Mouse (Mus musculus) heart, embryonic 12.5 days (tissue): ENCODE results near the gene Elmsan1. TPM values are rescaled to one million over a fixed set of nuclear protein-coding genes. Genes with fewer than 3 reads are reported as not detected.

Experiments used
- ATAC-seq: fragments of 200-750 bp; cut with Nextera tagmentation; 2 replicates; pipeline ENCODE4 v1.8.0; 2017; ENCODE audit warnings: moderate TSS enrichment, moderate library complexity; ENCODE audit not compliant: insufficient number of reproducible peaks, low FRiP score
- H3K27ac ChIP-seq: fragments of 300-500 bp; sonication (generic); 2 replicates; pipeline ENCODE4 v1.5.1; 2016; ENCODE audit warnings: mild to moderate bottlenecking, moderate library complexity; ENCODE audit not compliant: poor library complexity, severe bottlenecking
- H3K27me3 ChIP-seq: fragments of 300-500 bp; sonication (generic); replicated peaks from 2 replicates; pipeline ENCODE4 v1.6.1; 2016; ENCODE audit warnings: mild to moderate bottlenecking, moderate library complexity
- H3K36me3 ChIP-seq: fragments of 300-500 bp; sonication (generic); 2 replicates; pipeline ENCODE4 v1.6.1; 2016; ENCODE audit warnings: mild to moderate bottlenecking, moderate library complexity
- H3K4me1 ChIP-seq: fragments of 300-500 bp; sonication (generic); replicated peaks from 2 replicates; pipeline ENCODE4 v1.6.1; 2016; ENCODE audit warnings: mild to moderate bottlenecking
- H3K4me2 ChIP-seq: fragments of 300-500 bp; sonication (generic); 2 replicates; pipeline ENCODE4 v1.6.1; 2016; ENCODE audit warnings: mild to moderate bottlenecking, moderate library complexity
- H3K4me3 ChIP-seq: fragments of 300-500 bp; sonication (generic); 2 replicates; pipeline ENCODE4 v1.5.1; 2016; ENCODE audit warnings: mild to moderate bottlenecking
- H3K9ac ChIP-seq: fragments of 300-500 bp; sonication (generic); 2 replicates; pipeline ENCODE4 v1.6.1; 2016; ENCODE audit warnings: mild to moderate bottlenecking, moderate library complexity
- H3K9me3 ChIP-seq: fragments of 300-500 bp; sonication (generic); replicated peaks from 2 replicates; pipeline ENCODE4 v1.6.1; 2016; ENCODE audit warnings: mild to moderate bottlenecking, moderate library complexity
- whole genome bisulfite sequencing: fragments of 180-500 bp; shearing (Covaris S2); methylation state at CpG from one replicate; pipeline ENCODE4 v1.1.7; 2016; 5-methylcytosine and 5-hydroxymethylcytosine counted together
- polyA plus RNA-seq: library from polyadenylated mRNA; unstranded; fragments of >200 nt; fragmentation: Nextera tagmentation; extraction: Ambion mirVana; gene quantifications from 2 replicates; pipeline ENCODE4 v1.2.1, GENCODE M21; 2016

The Elmsan1 gene
- polyA plus RNA-seq, 1 experiment from 2014 or later = 8.7 TPM

DNA sequence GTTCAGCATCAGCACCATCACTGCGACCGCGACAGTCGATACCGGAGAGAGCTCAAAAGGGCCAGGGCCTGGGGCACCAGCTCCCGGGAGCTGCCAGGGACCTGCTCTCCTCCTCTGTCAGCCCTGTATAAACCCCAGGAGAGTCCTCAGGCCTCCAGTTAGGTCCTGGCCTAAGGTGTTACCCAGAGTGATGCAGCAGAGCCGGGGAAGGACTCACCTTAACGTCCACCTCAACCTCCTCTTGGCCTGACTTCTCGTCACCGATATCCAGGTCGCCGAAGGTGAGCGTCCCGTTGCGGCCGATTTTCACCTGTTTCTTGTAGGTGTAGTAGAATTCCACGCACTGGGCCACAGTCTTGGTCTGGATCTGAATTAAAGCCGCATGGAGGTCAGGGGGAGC is 62.5 kb downstream of the Elmsan1 start:
- Histone ChIP-seq H3K4me2 (no peak overlapping the region), H3K9me3 (no peaks in the 10 kb centered on the region), H3K27ac (no peak overlapping the region), H3K9ac (no peak overlapping the region), H3K36me3 (peaks cover 84% of the 10 kb centered on the region), H3K27me3 (no peaks in the 10 kb centered on the region), H3K4me3 (no peak overlapping the region), H3K4me1 (peaks cover 47% of the 10 kb centered on the region)
- ATAC-seq = no peak
- WGBS = 93% methylated on average over 18 of the region's 18 CpGs

DNA sequence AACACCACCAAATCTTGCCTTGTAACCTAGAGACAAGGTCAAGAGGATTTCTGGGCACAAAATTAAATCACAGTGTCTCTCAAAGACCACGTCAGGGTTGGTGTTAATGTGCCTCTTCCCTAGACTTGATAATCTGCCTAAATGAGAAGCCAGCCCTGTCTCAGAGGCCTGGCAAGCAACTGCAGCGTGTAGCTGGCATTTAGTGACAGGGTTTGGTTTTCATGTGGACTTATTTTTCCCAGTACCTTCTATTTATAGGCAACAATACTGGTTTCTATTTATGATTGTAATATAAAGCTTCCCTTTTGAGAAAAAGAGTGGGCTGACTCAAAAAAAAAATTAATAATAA is 63.2 kb downstream of the Elmsan1 start:
- Histone ChIP-seq H3K4me2 (no peak overlapping the region), H3K4me1 (peaks cover 48% of the 10 kb centered on the region), H3K27me3 (no peaks in the 10 kb centered on the region), H3K36me3 (peaks cover 82% of the 10 kb centered on the region), H3K9me3 (no peaks in the 10 kb centered on the region), H3K4me3 (no peak overlapping the region), H3K9ac (no peak overlapping the region), H3K27ac (no peak overlapping the region)
- WGBS = 73% methylated on average over 2 of the region's 2 CpGs
- ATAC-seq = no peak

DNA sequence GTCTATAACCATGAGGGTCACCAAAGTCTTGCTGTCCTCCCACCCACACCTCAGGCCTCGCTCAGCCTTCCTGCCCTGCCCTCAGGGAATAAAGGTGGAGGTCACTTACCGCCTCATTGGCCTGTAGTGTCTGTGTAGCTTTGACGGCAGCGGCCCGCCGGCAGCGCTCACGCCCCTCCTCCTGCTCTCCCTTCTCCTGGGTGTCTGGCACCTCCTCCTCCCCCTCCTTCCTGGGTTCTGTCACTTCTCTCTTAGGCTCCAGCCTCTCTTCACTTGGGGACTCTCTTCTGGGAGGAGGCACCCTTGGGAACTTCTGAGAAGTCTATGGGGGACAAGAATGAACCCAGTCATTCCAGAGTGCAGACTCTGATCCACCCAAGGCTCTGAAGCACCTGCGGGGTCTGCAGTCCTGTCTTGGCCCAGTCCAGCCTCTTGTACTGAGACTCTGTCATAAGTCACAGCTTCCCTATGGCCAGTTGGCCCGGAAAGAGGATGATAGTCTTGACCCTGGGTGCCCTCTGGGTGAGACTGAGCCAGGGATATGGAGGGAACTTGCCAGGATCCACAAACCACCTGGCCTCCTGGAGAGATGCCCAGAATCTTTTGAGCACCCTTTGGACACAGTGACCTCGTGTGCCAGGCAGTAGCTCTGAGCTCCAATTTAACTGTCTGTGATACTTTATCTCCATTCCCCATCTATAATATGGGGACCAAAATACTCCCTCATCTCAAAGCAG is 63.7 kb downstream of the Elmsan1 start:
- H3K27me3 ChIP-seq = no peaks in the 10 kb centered on the region
- H3K9ac ChIP-seq = no peak overlapping the region; the same call in 1 of the 2 replicates
- no peak overlapping the region for H3K4me2 ChIP-seq
- peaks cover 79% of the 10 kb centered on the region for H3K36me3 ChIP-seq
- H3K9me3 ChIP-seq = no peaks in the 10 kb centered on the region
- no peak overlapping the region for H3K4me3 ChIP-seq
- peak overlapping the region; percentile 49; the same call in 1 of the 2 replicates for H3K27ac ChIP-seq
- H3K4me1 ChIP-seq = peaks cover 53% of the 10 kb centered on the region
- WGBS = 47% methylated on average over 11 of the region's 11 CpGs
- no peak for ATAC-seq

- Histone ChIP-seq H3K36me3 (peaks cover 65% of the 10 kb centered on the region), H3K4me1 (peaks cover 61% of the 10 kb centered on the region), H3K4me2 (no peak overlapping the region), H3K27ac (no peak overlapping the region), H3K9ac (no peak overlapping the region), H3K27me3 (no peaks in the 10 kb centered on the region), H3K9me3 (no peaks in the 10 kb centered on the region), H3K4me3 (no peak overlapping the region)
- WGBS = 76% methylated on average over 6 of the region's 6 CpGs
- ATAC-seq = no peak
Observed at GRCm38 (mm10) chr12:84153414-84153813, 65.3 kb downstream of the Elmsan1 start.

DNA sequence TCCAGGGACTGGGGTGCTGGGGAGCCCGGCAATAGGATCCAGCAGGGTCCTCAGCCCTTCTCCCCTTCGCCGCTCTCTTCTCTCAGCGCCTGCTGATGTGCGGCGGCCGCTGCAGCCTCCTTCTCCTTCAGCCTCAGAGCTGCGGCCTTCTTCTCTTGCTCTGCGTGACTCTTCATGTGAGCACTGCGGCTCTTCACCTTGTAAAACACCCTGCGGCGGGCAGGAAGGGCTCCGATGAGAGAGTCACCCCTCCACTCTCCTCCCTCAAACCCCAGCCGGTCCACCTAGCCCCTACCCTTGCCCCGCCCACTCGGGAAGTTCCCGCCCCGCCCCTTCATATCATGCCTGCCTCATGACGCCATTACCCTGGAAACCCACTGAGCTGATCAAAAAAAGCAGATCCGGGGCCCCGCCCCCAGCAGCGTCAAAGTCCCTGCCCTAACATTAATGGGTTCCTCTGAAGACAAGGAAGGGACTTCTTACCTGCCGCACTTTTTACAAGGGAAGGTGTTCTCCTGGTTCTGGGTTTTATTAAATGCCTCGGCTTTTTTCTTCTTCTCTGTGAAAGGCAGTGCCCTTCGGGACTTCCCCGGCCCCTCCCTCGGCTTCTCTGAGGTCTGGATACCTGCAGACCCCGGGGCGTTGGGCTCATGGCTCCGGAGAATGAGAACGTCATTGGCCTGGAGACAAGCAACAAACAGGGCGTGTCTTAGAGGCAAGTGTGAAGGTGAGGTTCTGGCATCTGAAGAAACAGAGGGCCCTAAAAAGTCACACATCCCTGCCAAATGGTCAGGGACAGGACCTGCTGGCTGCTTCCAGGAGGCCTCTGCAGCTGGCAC is 66.1 kb downstream of the Elmsan1 start:
- no peak overlapping the region for H3K4me3 ChIP-seq
- 63% methylated on average over 32 of the region's 32 CpGs for WGBS
- H3K9me3 ChIP-seq = no peaks in the 10 kb centered on the region
- peak; percentile 52 for ATAC-seq
- H3K9ac ChIP-seq = no peak overlapping the region
- peaks cover 56% of the 10 kb centered on the region for H3K36me3 ChIP-seq
- H3K4me1 ChIP-seq = peaks cover 56% of the 10 kb centered on the region
- H3K27me3 ChIP-seq = no peaks in the 10 kb centered on the region
- peak overlapping the region; percentile 32 for H3K4me2 ChIP-seq
- H3K27ac ChIP-seq = no peak overlapping the region; the same call in 1 of the 2 replicates

DNA sequence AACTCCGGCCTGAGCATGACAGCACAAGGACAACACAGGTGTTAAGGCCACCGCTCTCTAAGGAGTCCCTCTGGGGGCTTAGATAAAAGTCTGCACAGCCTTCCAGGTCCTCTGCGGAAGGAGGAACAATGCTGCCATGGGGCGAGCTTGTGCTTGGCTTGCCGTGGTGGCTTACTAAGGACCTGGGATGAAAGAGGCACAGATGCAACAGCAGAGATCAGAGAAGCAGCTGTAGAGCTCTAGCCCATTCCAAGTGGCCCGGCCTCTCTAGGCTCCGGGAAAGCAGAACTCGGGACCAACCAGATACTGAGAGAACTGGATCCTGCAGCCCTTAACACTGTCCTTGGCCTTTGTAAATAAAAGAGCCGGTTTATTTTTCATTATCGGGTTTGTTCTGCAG is 66.8 kb downstream of the Elmsan1 start:
- no peak overlapping the region for H3K4me3 ChIP-seq
- H3K4me2 ChIP-seq = peak overlapping the region; percentile 32; the same call in 1 of the 2 replicates
- H3K27ac ChIP-seq = peak overlapping the region; percentile 68
- H3K36me3 ChIP-seq = peaks cover 54% of the 10 kb centered on the region
- H3K9me3 ChIP-seq = no peaks in the 10 kb centered on the region
- H3K9ac ChIP-seq = no peak overlapping the region; the same call in 1 of the 2 replicates
- 71% methylated on average over 10 of the region's 10 CpGs for WGBS
- no peak for ATAC-seq
- H3K27me3 ChIP-seq = no peaks in the 10 kb centered on the region
- peaks cover 56% of the 10 kb centered on the region for H3K4me1 ChIP-seq

DNA sequence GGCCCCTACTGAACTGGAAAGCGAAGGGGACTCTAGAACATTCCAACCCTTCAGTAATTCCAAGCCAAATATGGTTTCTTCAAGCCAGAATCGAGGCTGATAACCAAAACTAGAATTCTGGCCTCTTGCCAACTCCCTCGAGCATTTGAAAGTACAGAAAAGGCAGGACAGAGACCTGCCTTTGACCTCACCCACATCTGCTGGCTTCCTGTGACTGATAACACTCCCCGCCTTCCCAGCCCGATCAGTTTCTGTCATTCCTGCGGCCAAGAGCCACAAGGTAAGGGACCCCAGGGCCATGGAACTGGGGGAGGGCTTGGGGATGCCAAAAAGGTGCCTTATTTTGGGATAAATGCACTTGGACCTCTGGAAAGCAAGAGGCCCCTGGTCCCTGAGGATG is 67.7 kb downstream of the Elmsan1 start:
- Histone ChIP-seq H3K4me2 (peak overlapping the region; percentile 32), H3K27ac (peak overlapping the region; percentile 68), H3K27me3 (no peaks in the 10 kb centered on the region), H3K9ac (no peak overlapping the region), H3K4me3 (no peak overlapping the region), H3K9me3 (no peaks in the 10 kb centered on the region), H3K4me1 (peaks cover 56% of the 10 kb centered on the region), H3K36me3 (peaks cover 49% of the 10 kb centered on the region)
- ATAC-seq = peak; percentile 64; the same call in 1 of the 2 replicates
- WGBS = 8% methylated on average over 6 of the region's 6 CpGs

GRCm38 (mm10) chr12:84149971-84150370 is 68.7 kb downstream of the Elmsan1 start:
- peak overlapping the region; percentile 68 for H3K27ac ChIP-seq
- 95% methylated on average over 15 of the region's 15 CpGs for WGBS

DNA sequence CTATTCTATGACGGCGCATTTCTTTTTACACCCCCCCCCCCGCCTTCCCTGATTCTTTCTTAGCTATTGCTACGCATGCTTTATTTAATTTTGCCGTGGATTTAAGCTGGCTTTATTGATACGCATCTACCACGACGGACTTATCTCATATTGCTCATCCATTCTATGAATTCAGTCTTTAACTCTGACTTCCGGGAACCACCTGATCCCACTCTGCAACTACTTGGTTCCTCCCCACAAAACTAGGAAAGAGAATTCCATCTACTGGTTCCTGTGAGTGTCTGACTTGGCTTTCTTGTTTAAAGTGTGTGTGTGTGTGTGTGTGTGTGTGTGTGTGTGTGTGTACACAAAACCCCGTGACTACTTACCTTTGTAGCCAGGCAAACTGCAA is 70.1 kb downstream of the Elmsan1 start:
- Histone ChIP-seq H3K36me3 (peaks cover 33% of the 10 kb centered on the region), H3K9me3 (no peaks in the 10 kb centered on the region), H3K4me3 (peak overlapping the region; percentile 58), H3K27ac (no peak overlapping the region), H3K27me3 (no peaks in the 10 kb centered on the region), H3K4me1 (peaks cover 44% of the 10 kb centered on the region), H3K9ac (peak overlapping the region; percentile 69), H3K4me2 (peak overlapping the region; percentile 89)
- 20% methylated on average over 10 of the region's 10 CpGs for WGBS
- ATAC-seq = no peak

More at GRCm38 (mm10) chr12:84149971-84150370, 68.7 kb downstream of the Elmsan1 start:
- ATAC-seq = no peak
- no peak overlapping the region; the same call in 1 of the 2 replicates for H3K9ac ChIP-seq
- H3K36me3 ChIP-seq = peaks cover 41% of the 10 kb centered on the region
- H3K27me3 ChIP-seq = no peaks in the 10 kb centered on the region
- H3K9me3 ChIP-seq = no peaks in the 10 kb centered on the region
- H3K4me3 ChIP-seq = no peak overlapping the region
- H3K4me2 ChIP-seq = no peak overlapping the region
- H3K4me1 ChIP-seq = peaks cover 50% of the 10 kb centered on the region

DNA sequence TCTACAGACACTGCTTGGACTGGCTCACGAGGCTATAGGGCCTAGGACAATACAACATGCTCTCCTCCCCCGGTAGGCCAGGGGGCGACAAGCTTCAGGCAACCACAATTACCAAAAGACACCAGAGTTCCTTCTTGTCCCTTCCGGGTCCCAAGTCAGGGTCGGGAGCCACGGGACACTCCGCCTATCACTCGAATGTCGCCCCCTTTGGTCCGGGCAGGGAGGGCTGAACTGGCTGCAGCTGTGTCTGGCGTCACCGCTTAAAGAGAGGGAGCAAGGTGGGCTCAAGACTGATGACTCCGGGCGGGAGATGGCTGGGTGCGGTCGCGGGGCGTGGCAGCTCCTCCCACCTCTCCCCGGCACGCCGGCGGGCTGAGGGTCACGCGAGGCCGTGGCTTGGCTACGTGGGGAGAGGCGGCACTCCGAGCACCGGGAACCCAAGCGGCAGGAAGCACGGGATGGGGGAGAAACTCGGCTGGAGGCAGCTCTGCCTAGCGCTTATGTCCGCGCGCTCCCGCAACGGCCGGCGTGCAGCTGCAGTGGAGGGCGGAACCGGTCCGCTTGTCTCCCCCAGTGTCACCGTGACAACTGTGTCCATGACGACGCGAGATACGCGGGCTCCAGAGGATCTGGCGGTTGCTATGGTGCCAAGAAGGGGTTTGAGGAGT is 70.6 kb downstream of the Elmsan1 start, which contains the start of gene Pnma1:
Pnma1 (minus strand) TSS at position 536 of the 668 bp plus-strand sequence.
- peak within 1 kb of the TSS; percentile 58 for H3K4me3 ChIP-seq
- H3K4me1 ChIP-seq = peaks cover 40% of the 10 kb centered on the region
- H3K9ac ChIP-seq = peak within 1 kb of the TSS; percentile 69
- H3K27me3 ChIP-seq = no peaks in the 10 kb centered on the region
- no peaks in the 10 kb centered on the region for H3K9me3 ChIP-seq
- 1% methylated on average over 50 of the region's 50 CpGs for WGBS
- H3K36me3 ChIP-seq = peaks cover 29% of the 10 kb centered on the region
- H3K27ac ChIP-seq = no peak within 1 kb of the TSS
- peak; percentile 71 for ATAC-seq
- H3K4me2 ChIP-seq = peak within 1 kb of the TSS; percentile 89
